Mouse (Mus musculus): Measurements from ENCODE around the gene Abl1.

The Abl1 gene

DNA sequence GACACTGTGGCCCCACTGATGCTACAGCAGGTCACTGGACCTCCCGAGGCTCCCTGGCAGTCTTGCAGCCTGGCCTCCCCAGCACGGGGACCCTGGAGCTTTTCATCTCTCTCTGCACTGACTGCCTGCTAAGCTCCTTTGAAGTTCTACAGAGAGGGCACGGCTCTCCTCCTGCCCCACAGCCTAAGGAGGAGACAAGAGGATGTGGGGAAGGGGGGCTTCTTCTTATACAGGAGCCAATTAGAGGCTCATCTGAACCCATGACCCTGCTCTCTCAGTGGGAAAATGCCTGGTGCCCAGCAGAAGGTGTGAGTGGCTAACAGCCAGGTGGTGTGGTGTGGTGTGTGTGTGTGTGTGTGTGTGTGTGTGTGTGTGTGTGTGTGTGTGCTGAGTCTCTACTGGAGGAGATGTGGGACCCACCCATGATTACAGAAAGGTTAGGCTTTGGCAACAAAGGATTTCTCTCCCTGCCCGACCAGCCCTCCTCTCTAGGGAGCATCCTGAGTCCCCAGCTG lies 140.2 kb downstream of the Abl1 start:
- no peak for DNase-seq

- DNase-seq = peak; percentile 61 to 83
Observed at GRCm38 (mm10) chr2:31836091-31836490, 147.9 kb downstream of the Abl1 start.

DNA sequence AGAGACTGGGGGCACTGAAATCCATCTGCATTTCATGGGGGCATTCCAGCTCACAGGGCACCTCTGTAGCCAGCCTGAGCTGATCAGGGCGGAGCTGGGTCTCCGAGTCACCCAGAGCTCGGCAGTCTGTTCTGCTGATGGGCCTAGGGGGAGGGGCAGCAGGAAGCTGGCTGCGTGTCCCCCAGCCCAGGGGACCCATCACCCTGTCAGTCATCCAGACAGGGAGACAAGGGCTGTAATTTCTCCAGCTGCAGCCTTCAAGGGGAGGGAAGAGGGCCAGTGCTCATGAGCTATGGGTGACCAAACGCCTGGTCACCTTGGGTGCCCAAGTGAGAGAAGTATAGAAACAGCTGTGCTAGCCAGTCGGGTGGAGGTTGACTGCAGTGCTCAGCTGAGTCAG lies 148.8 kb downstream of the Abl1 start:
- no peak for DNase-seq

DNA sequence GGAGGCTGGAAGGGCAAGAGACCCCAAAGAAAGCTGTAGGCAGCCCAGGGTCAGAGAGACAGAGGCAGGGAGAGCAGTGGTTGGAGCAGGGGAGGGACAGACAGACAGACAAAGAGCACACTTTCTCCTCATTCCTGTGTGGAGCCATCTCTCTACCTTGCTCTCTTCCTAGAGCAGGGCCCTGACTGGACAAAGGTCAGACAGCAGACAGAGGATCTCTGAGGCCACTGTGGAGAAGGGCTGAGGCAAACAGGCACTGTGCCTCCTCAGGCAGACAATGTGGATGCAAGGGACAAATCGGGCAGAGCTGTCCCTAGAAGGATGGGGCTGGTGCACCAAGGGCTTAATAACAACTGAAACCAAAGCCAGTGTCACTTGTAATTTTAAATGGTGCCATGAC lies 150.7 kb downstream of the Abl1 start:
- DNase-seq = peak; percentile 42 to 65

DNA sequence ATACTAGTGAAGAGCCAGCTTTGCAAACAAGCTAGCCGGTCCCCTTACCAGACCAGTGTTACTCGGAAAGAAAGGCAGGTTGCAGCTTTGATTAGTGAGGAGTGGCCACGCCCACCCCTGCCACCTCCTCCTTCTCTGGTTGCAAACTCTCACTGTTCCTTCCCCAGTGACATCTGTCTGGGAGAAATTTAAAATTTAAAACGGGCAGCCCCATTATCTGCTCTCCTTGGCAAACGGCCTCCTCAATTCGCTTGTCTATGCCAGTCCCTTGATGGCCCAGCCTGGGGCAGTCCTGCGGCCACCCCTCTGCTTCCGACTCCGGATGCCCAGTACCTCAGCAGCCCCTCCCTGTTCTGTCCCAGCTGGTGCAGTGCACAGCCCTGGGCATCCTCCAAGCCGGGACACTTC lies 156.6 kb downstream of the Abl1 start:
- no peak for DNase-seq

DNA sequence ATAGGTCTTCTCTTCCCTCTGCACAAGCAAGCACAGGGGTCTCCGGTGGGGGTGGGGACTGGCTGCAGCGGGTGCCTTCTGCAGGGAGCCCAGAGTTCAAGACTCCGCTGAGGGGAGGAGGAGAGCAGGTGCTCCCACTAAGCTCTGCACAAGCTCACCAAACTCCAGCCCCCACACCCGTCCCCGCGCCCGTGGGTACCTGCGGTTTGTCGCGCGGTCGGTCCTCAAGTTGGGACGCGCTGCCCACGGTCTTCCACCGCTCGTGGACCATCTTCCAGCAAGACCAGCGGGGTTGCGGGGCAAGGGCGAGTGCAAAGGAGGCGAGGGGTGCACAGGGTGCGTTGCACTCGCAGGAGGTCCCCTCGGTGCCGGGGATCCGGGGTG lies 157.3 kb downstream of the Abl1 start:
- DNase-seq = no peak

DNA sequence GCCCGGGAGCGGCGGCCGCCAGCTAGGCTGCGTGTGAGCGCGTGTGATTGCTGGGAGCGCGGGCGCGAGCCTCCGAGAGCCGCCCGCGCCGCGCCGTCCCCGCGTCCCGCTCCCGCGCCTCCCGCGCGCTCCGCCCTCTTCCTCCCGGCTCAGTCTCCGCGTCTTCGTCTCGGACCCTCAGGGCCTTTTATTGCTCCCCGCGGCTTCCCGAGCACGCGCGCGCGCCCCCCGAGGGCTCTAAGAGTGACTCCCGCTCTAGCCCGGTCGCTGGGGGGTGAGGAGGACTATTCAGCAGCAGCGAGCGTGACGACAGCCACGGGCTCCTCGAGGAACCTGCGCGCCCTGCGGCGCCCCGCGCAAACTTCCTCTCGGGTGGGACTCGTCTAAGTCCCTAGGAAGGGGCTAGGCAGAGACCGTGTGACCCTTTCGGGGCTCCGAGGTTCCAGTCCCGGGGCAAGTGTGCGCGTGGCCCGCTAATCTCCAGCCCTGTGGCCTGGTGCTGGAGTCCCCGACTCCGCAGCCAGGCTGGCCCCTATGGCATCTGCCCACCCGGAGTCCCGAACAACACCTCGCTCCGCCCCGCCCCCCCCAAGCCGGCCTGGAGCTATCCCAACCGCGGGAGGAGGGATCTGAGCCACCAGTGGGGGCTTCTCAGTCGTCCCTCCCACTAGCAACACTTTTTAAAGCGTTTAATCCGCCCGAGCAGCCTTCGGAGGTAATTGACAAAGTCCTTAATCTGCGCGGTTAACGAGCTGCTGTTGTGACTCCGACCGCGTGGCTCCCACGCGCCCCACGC lies 157.9 kb downstream of the Abl1 start, which contains the start of gene Fibcd1:
Gene Fibcd1 (minus strand): TSS at position 110 of the 796 bp plus-strand sequence.
- DNase-seq = peak in 1 of 2 experiments; percentile 13

GRCm38 (mm10) chr2:31846692-31847660 lies 158.8 kb downstream of the Abl1 start:
- DNase-seq = no peak

GRCm38 (mm10) chr2:31847908-31848307 lies 159.7 kb downstream of the Abl1 start:
- peak; percentile 52 to 67 for DNase-seq

DNA sequence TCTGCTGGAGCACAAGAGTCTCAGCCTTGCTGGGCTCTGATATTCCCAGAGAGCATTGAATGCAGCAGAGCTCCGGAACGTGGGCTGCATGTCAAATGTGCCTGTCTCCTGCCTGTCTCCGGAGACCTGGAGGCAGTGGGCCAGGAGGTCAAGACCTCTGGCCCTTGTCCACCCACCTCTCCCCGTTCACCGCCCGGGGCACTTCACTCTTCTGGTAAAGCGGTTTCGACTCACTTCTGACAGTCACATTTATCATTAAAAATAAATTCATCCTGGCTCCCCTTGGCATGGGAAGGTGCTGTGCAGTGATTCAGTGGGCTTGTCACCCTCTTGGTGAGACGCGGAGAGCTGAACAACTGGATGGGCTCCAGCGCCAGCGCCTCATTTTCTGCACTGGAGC lies 162.0 kb downstream of the Abl1 start:
- no peak for DNase-seq
